Mouse (Mus musculus) ES-Bruce4 (cell line): ENCODE measurements around the gene Adar. TPM values are rescaled to one million over a fixed set of nuclear protein-coding genes. Genes with fewer than 3 reads are reported as not detected.

ENCODE experiments used
- H3K27ac ChIP-seq: 2 replicates; pipeline ENCODE4 v1.5.1; 2012; ENCODE audit warnings: low read length, inconsistent platforms; ENCODE audit not compliant: insufficient read depth
- H3K27me3 ChIP-seq: 2 replicates; pipeline ENCODE4 v1.6.1; 2012; ENCODE audit warnings: mild to moderate bottlenecking, low read length, inconsistent platforms; ENCODE audit not compliant: control insufficient read depth, poor library complexity, insufficient read depth, severe bottlenecking
- H3K36me3 ChIP-seq: 2 replicates; pipeline ENCODE4 v1.6.1; 2012; ENCODE audit warnings: inconsistent platforms, mild to moderate bottlenecking, low read length, moderate library complexity; ENCODE audit not compliant: control insufficient read depth, poor library complexity, insufficient read depth, severe bottlenecking
- H3K4me1 ChIP-seq: one replicate; pipeline ENCODE4 v1.8.1; 2011; ENCODE audit warnings: low read length; ENCODE audit not compliant: control insufficient read depth, insufficient read depth
- H3K4me3 ChIP-seq: 2 replicates; pipeline ENCODE4 v1.5.1; 2011; ENCODE audit warnings: low read depth, mild to moderate bottlenecking, low read length
- H3K9ac ChIP-seq: 2 replicates; pipeline ENCODE4 v1.6.1; 2012; ENCODE audit warnings: low read depth, mild to moderate bottlenecking, inconsistent platforms; ENCODE audit not compliant: poor library complexity, severe bottlenecking
- H3K9me3 ChIP-seq: replicated peaks from 2 replicates; pipeline ENCODE4 v1.6.1; 2012; ENCODE audit warnings: mild to moderate bottlenecking, low read length, inconsistent platforms; ENCODE audit not compliant: control insufficient read depth, poor library complexity, insufficient read depth, severe bottlenecking
- CTCF ChIP-seq: IDR thresholded peaks from one replicate; pipeline ENCODE4 v1.8.1; 2011; ENCODE audit warnings: low read depth, low read length
- EP300 ChIP-seq: IDR thresholded peaks from 2 replicates; pipeline ENCODE4 v1.6.1; 2011; ENCODE audit warnings: low read depth, low read length; ENCODE audit not compliant: insufficient read depth
- POLR2A ChIP-seq: IDR thresholded peaks from one replicate; pipeline ENCODE4 v1.8.1; 2011; ENCODE audit warnings: low read length; ENCODE audit not compliant: insufficient read depth
- polyA plus RNA-seq: library from polyadenylated mRNA; stranded (reverse); fragments of >200 nt; gene quantifications from 2 replicates; pipeline ENCODE4 v1.2.4, GENCODE M21; 2011; ENCODE audit warnings: low read depth; ENCODE audit not compliant: missing spikeins, insufficient read depth, insufficient read length

The Adar gene
- polyA plus RNA-seq, 1 experiment, result 36.7 TPM

DNA sequence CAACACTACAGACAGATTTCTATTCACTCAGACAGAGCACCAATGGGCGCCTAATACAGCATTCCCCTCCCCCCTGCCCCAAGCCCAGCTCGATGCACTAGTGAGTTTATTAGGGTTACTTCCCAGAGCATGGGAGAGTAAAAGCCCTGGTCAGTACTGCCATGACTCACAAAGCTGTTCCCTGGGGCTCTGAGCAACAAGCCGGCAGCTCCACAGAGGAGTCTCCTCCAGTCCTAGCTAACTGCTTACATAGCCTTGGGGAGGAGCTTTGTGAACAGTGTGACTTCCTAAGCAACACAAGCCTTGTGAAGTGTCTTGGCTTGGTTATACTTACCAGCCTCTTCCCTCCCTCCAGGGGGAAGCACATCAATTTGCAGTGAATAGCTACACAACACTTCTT lies 11.2 kb upstream of the Adar start:
- H3K27me3 ChIP-seq, result no peaks in the 10 kb centered on the region
- no peak overlapping the region for H3K27ac ChIP-seq
- no peak overlapping the region for H3K4me3 ChIP-seq
- no peak for TF ChIP-seq POLR2A
- no peak for TF ChIP-seq EP300
- TF ChIP-seq CTCF, result no peak
- H3K36me3 ChIP-seq, result no peaks in the 10 kb centered on the region
- no peaks in the 10 kb centered on the region for H3K9me3 ChIP-seq
- H3K9ac ChIP-seq, result no peak overlapping the region
- no peaks in the 10 kb centered on the region for H3K4me1 ChIP-seq

DNA sequence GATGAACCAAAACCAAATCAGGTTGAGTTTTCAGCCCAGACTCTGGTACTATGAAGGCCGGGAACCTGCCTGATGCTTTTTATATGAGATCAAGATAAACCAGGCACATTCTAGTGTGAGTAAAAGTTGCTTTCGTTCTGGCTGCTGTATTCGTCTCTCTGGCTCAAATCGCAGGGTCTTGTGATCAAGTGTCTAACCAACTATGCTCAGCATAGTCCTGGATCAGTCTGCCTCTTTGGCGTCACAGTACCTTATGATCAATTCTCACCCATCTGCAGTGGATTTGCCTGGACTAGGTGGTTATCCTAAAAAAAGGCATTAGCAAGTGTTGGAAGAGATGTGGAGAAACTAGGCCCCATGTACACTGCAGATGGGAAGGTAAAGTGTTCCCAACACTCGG lies 10.8 kb upstream of the Adar start:
- H3K27me3 ChIP-seq, result no peaks in the 10 kb centered on the region
- H3K27ac ChIP-seq, result no peak overlapping the region
- no peak overlapping the region for H3K4me3 ChIP-seq
- TF ChIP-seq EP300 (no peak), POLR2A (no peak), CTCF (no peak)
- no peaks in the 10 kb centered on the region for H3K4me1 ChIP-seq
- H3K36me3 ChIP-seq, result no peaks in the 10 kb centered on the region
- no peaks in the 10 kb centered on the region for H3K9me3 ChIP-seq
- no peak overlapping the region for H3K9ac ChIP-seq

DNA sequence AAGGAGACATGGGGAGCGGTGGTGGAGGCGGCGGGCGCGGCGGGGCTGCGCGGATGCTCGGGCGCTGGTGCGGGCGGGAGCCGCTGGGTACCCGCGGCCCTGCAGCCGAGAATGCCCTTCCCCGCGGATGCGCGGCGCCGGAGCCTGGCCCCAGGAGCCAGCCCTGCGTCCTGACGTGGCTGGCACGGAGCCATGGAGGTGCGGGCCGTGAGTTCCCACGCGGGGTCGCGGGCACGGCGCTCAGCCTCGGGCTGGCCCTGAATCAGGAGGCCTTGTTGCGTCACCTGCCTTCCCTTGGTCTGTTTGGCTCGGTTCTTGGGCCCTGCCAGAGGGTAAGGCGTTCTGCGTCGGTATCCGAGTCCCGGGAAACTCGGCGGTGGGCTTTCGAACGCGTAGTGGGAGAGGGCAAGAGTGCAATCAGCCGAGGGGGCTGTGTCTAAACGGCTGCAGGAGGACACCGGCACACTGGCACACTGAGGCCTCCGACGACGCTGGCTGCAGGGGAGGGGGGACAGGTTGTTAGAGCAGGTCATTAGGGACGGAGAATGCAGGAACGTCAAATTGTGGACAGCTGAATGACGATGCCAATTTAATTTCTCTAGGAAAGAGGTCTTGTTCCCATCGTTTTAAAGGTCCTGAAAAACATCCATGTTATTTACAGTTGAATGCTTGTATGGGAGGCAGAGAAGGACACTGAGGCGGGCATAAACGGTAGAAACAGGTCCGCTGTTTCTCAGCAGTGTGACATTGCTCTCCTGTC lies 565 bp downstream of the Adar start:
- no peaks in the 10 kb centered on the region for H3K4me1 ChIP-seq
- no peaks in the 10 kb centered on the region for H3K36me3 ChIP-seq
- no peaks in the 10 kb centered on the region for H3K27me3 ChIP-seq
- H3K27ac ChIP-seq, result no peak overlapping the region
- H3K9ac ChIP-seq, result peak overlapping the region; percentile 73
- H3K9me3 ChIP-seq, result no peaks in the 10 kb centered on the region
- peak overlapping the region; percentile 85 for H3K4me3 ChIP-seq
- TF ChIP-seq EP300, result no peak
- TF ChIP-seq CTCF, result no peak
- no peak for TF ChIP-seq POLR2A

GRCm38 (mm10) chr3:89715967-89716256 lies 1.1 kb downstream of the Adar start:
- no peaks in the 10 kb centered on the region for H3K27me3 ChIP-seq
- H3K9ac ChIP-seq, result peak overlapping the region; percentile 73; the same call in 1 of the 2 replicates
- TF ChIP-seq POLR2A (no peak), EP300 (no peak), CTCF (no peak)

GRCm38 (mm10) chr3:89722032-89722431 lies 7.2 kb downstream of the Adar start:
- Histone ChIP-seq H3K9me3 (no peaks in the 10 kb centered on the region), H3K9ac (no peak overlapping the region), H3K27me3 (no peaks in the 10 kb centered on the region), H3K4me1 (no peaks in the 10 kb centered on the region), H3K27ac (no peak overlapping the region), H3K4me3 (no peak overlapping the region), H3K36me3 (no peaks in the 10 kb centered on the region)
- TF ChIP-seq CTCF, result no peak
- no peak for TF ChIP-seq POLR2A
- no peak for TF ChIP-seq EP300

More at GRCm38 (mm10) chr3:89715967-89716256, 1.1 kb downstream of the Adar start:
- Histone ChIP-seq H3K36me3 (no peaks in the 10 kb centered on the region), H3K9me3 (no peaks in the 10 kb centered on the region), H3K4me1 (no peaks in the 10 kb centered on the region), H3K27ac (no peak overlapping the region), H3K4me3 (peak overlapping the region; percentile 85)

GRCm38 (mm10) chr3:89723400-89724084 lies 8.7 kb downstream of the Adar start:
- Histone ChIP-seq H3K4me1 (no peaks in the 10 kb centered on the region), H3K36me3 (no peaks in the 10 kb centered on the region), H3K27me3 (no peaks in the 10 kb centered on the region), H3K4me3 (no peak overlapping the region), H3K9ac (no peak overlapping the region), H3K27ac (no peak overlapping the region), H3K9me3 (no peaks in the 10 kb centered on the region)
- no peak for TF ChIP-seq POLR2A
- TF ChIP-seq EP300, result no peak
- TF ChIP-seq CTCF, result no peak
